Mouse (Mus musculus): ENCODE measurements around the gene Rad51ap1. TPM values are rescaled to one million over a fixed set of nuclear protein-coding genes. Genes with fewer than 3 reads are reported as not detected.

Gene Rad51ap1
- polyA plus RNA-seq, 1 experiment from 2014 or later: 23.7 TPM

GRCm38 (mm10) chr6:126961371-126962018, 22.1 kb upstream of the Rad51ap1 start:
- DNase-seq (no peak), ATAC-seq (no peak)
- no peaks in the 10 kb centered on the region for H3K4me1 ChIP-seq (ENCODE audit: insufficient read depth)
- no peaks in the 10 kb centered on the region for H3K9me3 ChIP-seq (ENCODE audit: low read length)
- H3K27me3 ChIP-seq (ENCODE audit: insufficient read depth, low read length): no peaks in the 10 kb centered on the region
- no peak overlapping the region for H3K4me3 ChIP-seq (ENCODE audit: low read depth, low read length)
- H3K4me2 ChIP-seq (ENCODE audit: low read depth, low read length): no peak overlapping the region
- 87% methylated on average over 8 of the region's 8 CpGs for WGBS (ENCODE audit: insufficient replicate concordance)
- H3K27ac ChIP-seq (ENCODE audit: low read depth): no peak overlapping the region
- peaks cover 47% of the 10 kb centered on the region for H3K36me3 ChIP-seq (replicated peaks; ENCODE audit: insufficient read depth, low read length)
- TF ChIP-seq CTCF (IDR thresholded peaks at IDR 0.05; ENCODE audit: low read depth) (no peak), EP300 (IDR thresholded peaks at IDR 0.05; ENCODE audit: low read depth) (no peak)
- H3K9ac ChIP-seq (replicated peaks): no peak overlapping the region

GRCm38 (mm10) chr6:126955734-126956133, 16.3 kb upstream of the Rad51ap1 start:
- Histone ChIP-seq H3K27ac (ENCODE audit: low read depth) (no peak overlapping the region), H3K9me3 (ENCODE audit: low read length) (no peaks in the 10 kb centered on the region), H3K9ac (replicated peaks) (no peak overlapping the region), H3K4me2 (ENCODE audit: low read depth, low read length) (no peak overlapping the region), H3K36me3 (replicated peaks; ENCODE audit: insufficient read depth, low read length) (peaks cover 36% of the 10 kb centered on the region), H3K27me3 (ENCODE audit: insufficient read depth, low read length) (no peaks in the 10 kb centered on the region), H3K4me3 (ENCODE audit: low read depth, low read length) (no peak overlapping the region), H3K4me1 (ENCODE audit: insufficient read depth) (no peaks in the 10 kb centered on the region)
- peak; percentile 85 for DNase-seq
- WGBS (ENCODE audit: insufficient replicate concordance): 12% methylated on average over 10 of the region's 10 CpGs
- ATAC-seq: no peak
- TF ChIP-seq EP300 (IDR thresholded peaks at IDR 0.05; ENCODE audit: low read depth) (no peak), CTCF (IDR thresholded peaks at IDR 0.05; ENCODE audit: low read depth) (peak; percentile 88)

- ATAC-seq (no peak), DNase-seq (no peak)
- H3K9ac ChIP-seq (replicated peaks): no peak overlapping the region
- no peaks in the 10 kb centered on the region for H3K9me3 ChIP-seq (ENCODE audit: low read length)
- 90% methylated on average over 4 of the region's 4 CpGs for WGBS (ENCODE audit: insufficient replicate concordance)
- H3K36me3 ChIP-seq (replicated peaks; ENCODE audit: insufficient read depth, low read length): peaks cover 48% of the 10 kb centered on the region
- no peak overlapping the region for H3K4me2 ChIP-seq (ENCODE audit: low read depth, low read length)
- H3K4me1 ChIP-seq (ENCODE audit: insufficient read depth): no peaks in the 10 kb centered on the region
- no peak overlapping the region for H3K27ac ChIP-seq (ENCODE audit: low read depth)
- no peak overlapping the region for H3K4me3 ChIP-seq (ENCODE audit: low read depth, low read length)
- H3K27me3 ChIP-seq (ENCODE audit: insufficient read depth, low read length): no peaks in the 10 kb centered on the region
- TF ChIP-seq EP300 (IDR thresholded peaks at IDR 0.05; ENCODE audit: low read depth) (no peak), CTCF (IDR thresholded peaks at IDR 0.05; ENCODE audit: low read depth) (peak; percentile 32)
Measured at GRCm38 (mm10) chr6:126948336-126948735, 8.9 kb upstream of the Rad51ap1 start.

GRCm38 (mm10) chr6:126940451-126940850, 1.1 kb upstream of the Rad51ap1 start:
- Histone ChIP-seq H3K27ac (ENCODE audit: low read depth) (peak overlapping the region; percentile 56), H3K9me3 (ENCODE audit: low read length) (no peaks in the 10 kb centered on the region), H3K27me3 (ENCODE audit: insufficient read depth, low read length) (no peaks in the 10 kb centered on the region), H3K4me1 (ENCODE audit: insufficient read depth) (peaks cover 14% of the 10 kb centered on the region), H3K9ac (replicated peaks) (peak overlapping the region; percentile 61), H3K36me3 (replicated peaks; ENCODE audit: insufficient read depth, low read length) (peaks cover 22% of the 10 kb centered on the region), H3K4me3 (ENCODE audit: low read depth, low read length) (peak overlapping the region; percentile 90), H3K4me2 (ENCODE audit: low read depth, low read length) (peak overlapping the region; percentile 97)
- ATAC-seq (peak; percentile 3; the same call in 1 of the 2 replicates), DNase-seq (peak; percentile 26)
- no peak for TF ChIP-seq EP300 (IDR thresholded peaks at IDR 0.05; ENCODE audit: low read depth)
- TF ChIP-seq CTCF (IDR thresholded peaks at IDR 0.05; ENCODE audit: low read depth): peak; percentile 60
- WGBS (ENCODE audit: insufficient replicate concordance): 3% methylated on average over 5 of the region's 5 CpGs

GRCm38 (mm10) chr6:126938853-126939486, 417 bp downstream of the Rad51ap1 start:
- Histone ChIP-seq H3K9me3 (ENCODE audit: low read length) (no peaks in the 10 kb centered on the region), H3K4me2 (ENCODE audit: low read depth, low read length) (peak overlapping the region; percentile 97), H3K4me1 (ENCODE audit: insufficient read depth) (peaks cover 14% of the 10 kb centered on the region), H3K9ac (replicated peaks) (peak overlapping the region; percentile 84), H3K36me3 (replicated peaks; ENCODE audit: insufficient read depth, low read length) (peaks cover 18% of the 10 kb centered on the region), H3K27ac (ENCODE audit: low read depth) (peak overlapping the region; percentile 64; the same call in 1 of the 2 replicates), H3K27me3 (ENCODE audit: insufficient read depth, low read length) (no peaks in the 10 kb centered on the region), H3K4me3 (ENCODE audit: low read depth, low read length) (peak overlapping the region; percentile 90)
- TF ChIP-seq CTCF (IDR thresholded peaks at IDR 0.05; ENCODE audit: low read depth) (no peak), EP300 (IDR thresholded peaks at IDR 0.05; ENCODE audit: low read depth) (no peak)
- WGBS (ENCODE audit: insufficient replicate concordance): under 1% methylated on average over 29 of the region's 31 CpGs
- DNase-seq (no peak), ATAC-seq (no peak; the same call in 1 of the 2 replicates)

- no peak for TF ChIP-seq EP300 (IDR thresholded peaks at IDR 0.05; ENCODE audit: low read depth)
- TF ChIP-seq CTCF (IDR thresholded peaks at IDR 0.05; ENCODE audit: low read depth): peak; percentile 44; the same call in 1 of the 2 replicates
- no peak overlapping the region for H3K27ac ChIP-seq (ENCODE audit: low read depth)
- H3K9ac ChIP-seq (replicated peaks): 0 out of 2 replicates have a peak overlapping the region, but pooled peaks have one; percentile 84
- ATAC-seq (no peak), DNase-seq (no peak)
- no peaks in the 10 kb centered on the region for H3K9me3 ChIP-seq (ENCODE audit: low read length)
- 75% methylated on average over 2 of the region's 2 CpGs for WGBS (ENCODE audit: insufficient replicate concordance)
- peaks cover 14% of the 10 kb centered on the region for H3K4me1 ChIP-seq (ENCODE audit: insufficient read depth)
- no peaks in the 10 kb centered on the region for H3K27me3 ChIP-seq (ENCODE audit: insufficient read depth, low read length)
- H3K4me3 ChIP-seq (ENCODE audit: low read depth, low read length): peak overlapping the region; percentile 90
- peaks cover 9% of the 10 kb centered on the region for H3K36me3 ChIP-seq (replicated peaks; ENCODE audit: insufficient read depth, low read length)
- H3K4me2 ChIP-seq (ENCODE audit: low read depth, low read length): peak overlapping the region; percentile 97
Measured at GRCm38 (mm10) chr6:126938047-126938446, 1.3 kb downstream of the Rad51ap1 start.
